12 mouse cellular contexts compared by ENCODE assay signal in the genomic region with DNA sequence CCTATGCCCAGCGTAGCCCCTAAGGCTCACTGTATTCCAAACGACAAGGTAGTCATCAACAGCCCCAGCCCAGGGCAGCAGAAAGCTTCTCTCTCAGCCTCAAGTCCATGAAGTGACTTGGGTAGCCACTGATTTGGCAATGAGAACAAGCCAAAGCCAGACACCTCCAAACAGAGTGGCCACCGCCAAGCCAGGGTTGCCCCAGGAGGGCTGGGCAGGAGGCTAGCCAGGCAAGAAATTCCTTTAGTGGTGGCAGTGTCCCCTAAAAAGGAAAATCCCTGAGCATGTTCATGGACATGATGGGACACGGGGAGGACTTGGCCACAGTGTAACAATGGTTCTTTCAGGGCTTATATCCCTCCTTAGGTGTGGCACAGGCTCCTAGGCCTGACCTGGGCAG. TPM values are rescaled to one million over a fixed set of nuclear protein-coding genes. Genes with fewer than 3 reads are reported as not detected.
"Had no signal": no experiment of that assay in that cellular context is flagged by ENCODE, and none has a peak within 500 bp of the region (broad histone marks: within the 10 kb centered on the region; RNA-seq: fewer than 3 reads in every experiment).

No protein-coding gene starts in this region.

- H3K4me2 ChIP-seq: limb, embryonic 12.5 days; midbrain, embryonic 11.5 days; midbrain, embryonic 15.5 days had no signal

- H3K27me3 ChIP-seq: limb, embryonic 12.5 days; midbrain, embryonic 15.5 days had no signal

- H3K36me3 ChIP-seq: limb, embryonic 12.5 days; midbrain, embryonic 15.5 days had no signal

- H3K4me3 ChIP-seq: limb, embryonic 12.5 days; megakaryocyte, embryonic 14.5 days; midbrain, embryonic 15.5 days had no signal

- H3K27ac ChIP-seq: limb, embryonic 12.5 days; liver, embryonic 14.5 days; macrophage; midbrain, embryonic 15.5 days had no signal

- DNase-seq: kidney, adult 8-10 months; kidney, postnatal 25 days; layer of hippocampus, postnatal 36 days; lung, adult 2 months; thymus, postnatal 14 days had no signal

- ATAC-seq: intestine, postnatal 0 days; midbrain, embryonic 15.5 days had no signal

- H3K9me3 ChIP-seq: limb, embryonic 12.5 days; megakaryocyte, embryonic 14.5 days; midbrain, embryonic 15.5 days had no signal

- H3K9ac ChIP-seq: limb, embryonic 12.5 days; liver, embryonic 14.5 days; midbrain, embryonic 15.5 days had no signal

- H3K4me1 ChIP-seq: midbrain, embryonic 15.5 days had no signal

RNA-seq across cellular contexts. Expression of gene Spon2, which starts 1.6 kb away (rescaled TPM):
- polyA plus RNA-seq: macrophage had no signal
